Mouse (Mus musculus) embryonic facial prominence, embryonic 14.5 days (tissue): ENCODE measurements at regions not wholly inside any gene's neighbourhood (a gene's known extent, or its start where the extent isn't known, plus 50 kb on each side); places are given as distances from the start of the nearest gene placed in this dataset.

Source experiments
- ATAC-seq: fragments of 200-750 bp; cut with Nextera tagmentation; 2 replicates; pipeline ENCODE4 v1.8.0; 2017; ENCODE audit warnings: low read depth, moderate number of reproducible peaks, moderate TSS enrichment
- DNase-seq: peaks from one replicate; pipeline ENCODE4 v3.0.0-alpha.2; 2015; ENCODE audit warnings: low spot score
- H3K27ac ChIP-seq: fragments of 300-500 bp; sonication (generic); replicated peaks from 2 replicates; pipeline ENCODE4 v1.5.1; 2014; ENCODE audit warnings: low read depth, mild to moderate bottlenecking, low read length, moderate library complexity
- H3K27me3 ChIP-seq: fragments of 300-500 bp; sonication (generic); replicated peaks from 2 replicates; pipeline ENCODE4 v1.6.1; 2014; ENCODE audit warnings: low read length; ENCODE audit not compliant: control insufficient read depth, insufficient read depth
- H3K36me3 ChIP-seq: fragments of 300-500 bp; sonication (generic); 2 replicates; pipeline ENCODE4 v1.6.1; 2014; ENCODE audit warnings: low read length, mixed read lengths; ENCODE audit not compliant: control insufficient read depth, insufficient read depth
- H3K4me1 ChIP-seq: fragments of 300-500 bp; sonication (generic); 2 replicates; pipeline ENCODE4 v1.6.1; 2014; ENCODE audit warnings: antibody characterized with exemption, low read length; ENCODE audit not compliant: control insufficient read depth, insufficient read depth
- H3K4me2 ChIP-seq: fragments of 300-500 bp; sonication (generic); 2 replicates; pipeline ENCODE4 v1.6.1; 2014; ENCODE audit warnings: low read depth, mild to moderate bottlenecking, low read length, moderate library complexity, mixed read lengths
- H3K4me3 ChIP-seq: fragments of 300-500 bp; sonication (generic); 2 replicates; pipeline ENCODE4 v1.5.1; 2014; ENCODE audit warnings: low read depth, mild to moderate bottlenecking, low read length
- H3K9ac ChIP-seq: fragments of 300-500 bp; sonication (generic); 2 replicates; pipeline ENCODE4 v1.6.1; 2014; ENCODE audit warnings: low read depth, mild to moderate bottlenecking, low read length, moderate library complexity, mixed read lengths
- H3K9me3 ChIP-seq: fragments of 300-500 bp; sonication (generic); 2 replicates; pipeline ENCODE4 v1.6.1; 2016; ENCODE audit warnings: low read length; ENCODE audit not compliant: control insufficient read depth
- WGBS: fragments of 180-500 bp; shearing (Covaris S2); extraction: QIAGEN DNeasy Blood & Tissue Kit; methylation state at CpG from one replicate; pipeline ENCODE4 v1.1.7; 2014; 5-methylcytosine and 5-hydroxymethylcytosine counted together

DNA sequence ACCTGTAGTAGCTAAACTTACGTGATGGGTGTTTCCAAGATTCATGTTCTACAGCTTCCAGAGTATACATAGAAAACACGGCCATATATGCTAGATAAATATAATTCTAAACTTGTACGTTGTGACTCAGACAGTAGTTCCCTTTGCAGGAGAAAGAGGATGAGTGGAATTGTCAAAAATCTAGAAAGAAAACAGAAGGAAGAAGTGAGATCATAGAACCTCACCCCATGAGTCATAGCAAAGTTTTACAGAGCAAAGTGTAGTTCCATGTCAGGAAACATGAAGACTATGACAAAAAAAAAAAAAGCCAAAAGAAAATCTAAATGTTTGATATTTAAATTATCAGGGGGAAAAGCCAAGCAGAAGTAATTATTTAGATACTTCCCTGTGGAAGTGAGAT is 87.5 kb upstream of the Klf6 start:
- ATAC-seq (no peak), DNase-seq (no peak)
- H3K36me3 ChIP-seq: no peaks in the 10 kb centered on the region
- WGBS: 88% methylated on average over 3 of the region's 3 CpGs
- H3K9me3 ChIP-seq: no peaks in the 10 kb centered on the region
- H3K4me3 ChIP-seq: no peak overlapping the region
- H3K27ac ChIP-seq: no peak overlapping the region
- H3K27me3 ChIP-seq: no peaks in the 10 kb centered on the region
- H3K4me2 ChIP-seq: no peak overlapping the region
- H3K4me1 ChIP-seq: no peaks in the 10 kb centered on the region
- no peak overlapping the region for H3K9ac ChIP-seq

DNA sequence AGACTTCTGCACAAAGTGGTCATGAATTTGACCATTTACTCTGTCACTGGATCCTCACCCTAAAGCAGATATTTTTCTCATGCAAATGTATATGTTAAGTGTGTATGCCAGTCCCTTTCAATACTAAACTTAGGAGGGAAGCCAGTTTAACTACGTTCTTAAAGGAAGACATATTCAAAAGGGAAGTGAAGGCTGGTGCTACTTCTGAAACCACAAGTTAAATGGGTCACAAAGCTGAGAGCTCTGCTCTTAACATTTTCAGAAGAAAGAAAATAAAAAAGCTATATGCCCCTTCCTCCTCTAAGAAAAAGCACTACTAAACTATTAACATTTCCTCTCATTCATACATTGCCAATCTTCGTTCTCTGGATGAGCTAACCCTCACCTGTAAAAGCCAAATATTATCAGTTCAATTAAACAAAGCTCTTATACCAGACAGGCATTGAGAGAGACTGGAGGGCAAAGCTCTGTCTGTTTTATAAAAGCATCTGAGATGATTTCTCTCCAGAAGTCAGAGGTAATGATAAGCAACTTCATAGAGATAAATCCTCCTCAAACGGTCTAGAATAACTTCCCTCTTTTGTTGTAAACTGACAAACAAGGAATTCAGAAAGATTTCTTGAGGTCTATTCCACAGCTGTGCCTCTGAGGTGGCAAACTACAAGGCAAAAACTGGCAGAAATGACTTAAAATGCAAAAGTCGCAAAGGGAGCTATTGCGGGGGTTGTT is 82.7 kb upstream of the Klf6 start:
- no peaks in the 10 kb centered on the region for H3K36me3 ChIP-seq
- DNase-seq (no peak), ATAC-seq (no peak)
- no peaks in the 10 kb centered on the region for H3K27me3 ChIP-seq
- no peak overlapping the region for H3K4me3 ChIP-seq
- no peaks in the 10 kb centered on the region for H3K4me1 ChIP-seq
- no peaks in the 10 kb centered on the region for H3K9me3 ChIP-seq
- no peak overlapping the region for H3K9ac ChIP-seq
- WGBS: 73% methylated on average over 5 of the region's 5 CpGs
- no peak overlapping the region for H3K4me2 ChIP-seq
- H3K27ac ChIP-seq: no peak overlapping the region

DNA sequence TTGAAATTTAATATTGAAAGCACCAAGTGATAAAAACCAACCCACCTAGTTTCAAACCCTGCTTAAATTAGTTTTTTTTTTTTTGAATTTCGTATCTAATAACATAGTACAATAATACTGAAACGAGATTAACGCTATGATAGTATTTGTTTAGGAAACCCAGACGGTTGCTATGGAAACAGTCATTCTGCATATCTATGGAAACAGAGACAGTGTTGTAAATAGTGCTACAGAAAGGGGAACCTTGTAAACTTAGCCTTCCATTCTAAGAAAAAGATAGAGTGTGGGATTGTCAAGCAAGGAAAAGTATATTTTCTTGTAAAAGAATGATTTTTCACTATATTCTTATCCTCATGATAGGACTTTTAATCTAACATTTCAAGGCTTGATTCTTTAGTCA is 81.9 kb upstream of the Klf6 start:
- H3K9me3 ChIP-seq: no peaks in the 10 kb centered on the region
- no peak overlapping the region for H3K27ac ChIP-seq
- H3K9ac ChIP-seq: no peak overlapping the region
- no peaks in the 10 kb centered on the region for H3K4me1 ChIP-seq
- H3K4me2 ChIP-seq: no peak overlapping the region
- ATAC-seq (no peak), DNase-seq (peak; percentile 49)
- H3K4me3 ChIP-seq: no peak overlapping the region
- H3K27me3 ChIP-seq: no peaks in the 10 kb centered on the region
- no peaks in the 10 kb centered on the region for H3K36me3 ChIP-seq
- WGBS: 42% methylated on average over 4 of the region's 4 CpGs

DNA sequence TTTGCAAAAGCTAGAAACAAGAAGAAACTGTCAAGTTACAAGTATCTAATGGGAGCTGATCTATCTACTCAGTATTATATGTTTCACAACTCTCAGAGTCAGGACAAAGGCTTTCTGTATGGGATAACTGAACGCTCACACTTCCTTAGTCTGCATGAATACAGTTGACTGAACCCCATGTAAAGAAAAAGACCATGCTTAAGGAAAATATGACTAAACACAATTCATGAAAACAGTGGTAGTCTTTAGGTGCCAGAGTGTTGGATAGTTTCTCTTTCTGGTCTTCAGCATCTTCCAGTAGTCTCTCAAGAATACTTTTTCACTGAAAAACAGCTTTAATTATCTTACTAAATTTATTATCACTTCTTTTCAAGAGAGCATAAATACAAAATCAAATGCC is 78.7 kb upstream of the Klf6 start:
- H3K9ac ChIP-seq: no peak overlapping the region
- H3K4me1 ChIP-seq: no peaks in the 10 kb centered on the region
- DNase-seq: no peak
- no peak for ATAC-seq
- WGBS: 85% methylated on average over 1 of the region's 1 CpGs
- no peaks in the 10 kb centered on the region for H3K9me3 ChIP-seq
- H3K27ac ChIP-seq: no peak overlapping the region
- no peaks in the 10 kb centered on the region for H3K36me3 ChIP-seq
- H3K27me3 ChIP-seq: no peaks in the 10 kb centered on the region
- H3K4me2 ChIP-seq: no peak overlapping the region
- no peak overlapping the region for H3K4me3 ChIP-seq

DNA sequence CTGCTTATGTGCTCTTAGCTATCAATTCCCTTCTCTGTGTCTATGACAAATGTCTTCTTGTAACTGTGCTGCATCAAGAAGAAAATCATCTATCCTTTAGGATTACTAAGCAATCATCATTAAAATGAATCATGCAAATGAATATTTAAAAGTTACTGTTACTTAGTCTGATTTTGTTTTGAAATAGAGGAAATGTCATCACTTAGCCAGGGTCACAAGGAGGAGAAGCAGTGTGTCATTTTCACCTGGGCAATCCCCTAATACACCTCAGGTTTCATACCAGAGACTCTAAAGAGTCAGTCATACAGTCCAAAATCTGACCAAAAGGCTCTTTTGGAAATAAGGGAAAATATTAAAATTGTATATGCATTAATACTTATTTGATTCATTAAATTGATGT is 74.2 kb upstream of the Klf6 start:
- H3K36me3 ChIP-seq: no peaks in the 10 kb centered on the region
- H3K9ac ChIP-seq: no peak overlapping the region
- no peaks in the 10 kb centered on the region for H3K27me3 ChIP-seq
- no peak overlapping the region for H3K4me2 ChIP-seq
- DNase-seq (no peak), ATAC-seq (no peak)
- no peak overlapping the region for H3K4me3 ChIP-seq
- H3K9me3 ChIP-seq: no peaks in the 10 kb centered on the region
- H3K4me1 ChIP-seq: no peaks in the 10 kb centered on the region
- H3K27ac ChIP-seq: no peak overlapping the region

DNA sequence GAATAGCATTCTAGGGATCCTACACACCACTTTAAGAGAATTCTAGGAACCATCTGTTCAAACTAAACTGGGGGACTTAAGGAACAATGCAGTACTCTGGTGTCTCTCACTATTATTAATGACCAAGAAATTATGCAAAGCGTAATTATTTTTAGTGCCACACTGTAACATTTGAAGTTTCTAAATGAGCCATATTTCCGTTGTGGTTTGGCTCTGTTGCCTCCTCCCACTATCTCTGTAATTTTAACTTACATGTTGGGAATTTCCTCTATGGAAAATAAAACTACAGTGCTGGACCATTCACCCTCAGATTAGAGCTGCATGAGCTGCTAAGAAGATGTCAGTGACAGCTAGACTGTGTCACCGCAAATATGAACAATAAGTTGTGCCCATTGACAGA is 72.0 kb upstream of the Klf6 start:
- no peak overlapping the region for H3K27ac ChIP-seq
- DNase-seq (no peak), ATAC-seq (no peak)

DNA sequence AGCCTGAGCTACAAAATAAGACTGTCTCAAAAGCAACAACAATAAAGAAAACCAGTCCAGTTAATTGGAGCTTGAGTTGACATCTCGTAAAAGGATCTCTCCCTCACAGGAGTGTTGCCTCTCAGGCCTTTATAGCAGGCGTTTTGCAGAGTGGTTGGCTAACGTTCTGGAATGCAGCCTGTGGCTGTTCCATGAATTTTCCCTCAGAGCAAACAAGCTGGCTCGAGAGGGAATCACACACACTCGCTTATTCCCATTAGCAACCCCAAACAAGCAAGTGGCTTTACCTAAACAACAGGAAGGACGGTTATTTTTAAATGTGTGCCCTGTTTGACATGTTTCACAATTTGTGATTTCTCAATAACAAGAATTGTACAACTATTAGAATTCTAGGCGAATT is 59.2 kb upstream of the Klf6 start:
- Histone ChIP-seq H3K9me3 (no peaks in the 10 kb centered on the region), H3K4me2 (no peak overlapping the region), H3K36me3 (no peaks in the 10 kb centered on the region), H3K27ac (no peak overlapping the region), H3K9ac (no peak overlapping the region), H3K4me3 (no peak overlapping the region), H3K4me1 (no peaks in the 10 kb centered on the region), H3K27me3 (no peaks in the 10 kb centered on the region)
- DNase-seq: peak; percentile 34
- 32% methylated on average over 7 of the region's 7 CpGs for WGBS
- ATAC-seq: no peak

More for the DNA sequence above, 72.0 kb upstream of the Klf6 start:
- Histone ChIP-seq H3K9ac (no peak overlapping the region), H3K36me3 (no peaks in the 10 kb centered on the region), H3K4me2 (no peak overlapping the region), H3K9me3 (no peaks in the 10 kb centered on the region), H3K4me1 (no peaks in the 10 kb centered on the region), H3K27me3 (no peaks in the 10 kb centered on the region), H3K4me3 (no peak overlapping the region)
- 86% methylated on average over 3 of the region's 3 CpGs for WGBS

DNA sequence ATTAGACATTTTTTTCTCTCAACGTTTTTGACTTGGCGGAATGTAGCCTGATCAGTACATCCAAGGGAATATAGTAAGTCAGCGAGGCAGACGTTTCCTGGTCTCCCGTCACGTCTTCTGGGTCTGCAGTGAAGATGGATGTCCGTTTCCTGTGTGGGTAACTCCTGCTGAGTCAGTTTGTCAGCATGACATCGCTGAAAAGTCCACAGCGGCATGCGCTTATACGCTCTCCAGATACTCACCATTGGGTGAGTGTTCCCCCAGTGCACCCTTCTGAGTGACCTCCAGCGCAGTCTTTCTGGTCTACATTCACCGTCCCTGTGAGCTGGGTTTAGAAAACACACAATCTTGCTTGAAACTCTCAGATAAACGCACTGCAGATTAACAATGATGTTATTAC is 58.5 kb upstream of the Klf6 start:
- H3K9me3 ChIP-seq: no peaks in the 10 kb centered on the region
- H3K4me2 ChIP-seq: no peak overlapping the region
- H3K4me1 ChIP-seq: no peaks in the 10 kb centered on the region
- no peak for ATAC-seq
- no peak overlapping the region for H3K27ac ChIP-seq
- no peak for DNase-seq
- no peak overlapping the region for H3K9ac ChIP-seq
- H3K27me3 ChIP-seq: no peaks in the 10 kb centered on the region
- WGBS: 55% methylated on average over 14 of the region's 14 CpGs
- no peaks in the 10 kb centered on the region for H3K36me3 ChIP-seq
- H3K4me3 ChIP-seq: no peak overlapping the region

DNA sequence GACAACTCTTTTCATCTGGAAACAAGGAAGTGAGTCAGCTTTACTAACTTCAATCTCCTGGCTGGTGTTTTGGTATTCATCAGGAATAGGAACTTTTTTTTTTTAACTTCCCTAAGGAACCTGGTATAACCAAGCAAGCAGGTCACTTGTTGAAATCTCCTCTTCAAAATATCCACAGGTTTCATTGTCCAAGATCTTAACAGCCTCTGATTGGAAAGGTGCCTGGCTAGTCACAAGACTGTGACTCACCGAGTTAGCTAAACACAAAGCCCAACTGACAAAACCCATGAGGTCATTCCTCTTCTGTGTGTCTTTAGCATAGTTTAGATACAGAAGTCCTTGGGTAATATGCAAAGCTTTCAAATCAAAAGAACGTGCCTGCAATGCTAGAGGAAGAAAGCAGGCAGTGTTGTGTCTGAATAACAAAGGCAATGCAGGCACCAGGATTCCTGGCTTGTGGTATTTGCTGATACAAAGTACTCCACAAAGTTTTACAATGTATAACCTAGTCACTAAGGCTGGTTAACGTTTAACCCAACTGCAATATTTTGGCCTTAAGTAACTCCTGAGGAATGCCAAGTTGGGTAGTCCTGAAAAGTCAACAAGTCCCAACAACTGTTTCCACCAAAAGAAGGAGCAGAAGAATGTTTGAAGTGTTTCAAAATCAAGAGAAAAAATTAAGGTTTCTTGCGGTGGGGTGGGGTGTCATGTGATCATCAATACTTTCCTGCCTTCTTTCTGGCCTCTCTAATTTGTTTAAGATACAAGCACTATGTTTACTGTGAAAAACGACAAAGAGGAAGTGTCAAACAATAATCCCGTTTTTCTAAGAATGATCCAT is 57.5 kb upstream of the Klf6 start:
- Histone ChIP-seq H3K27ac (peak overlapping the region; percentile 46; the same call in 1 of the 2 replicates), H3K9ac (no peak overlapping the region), H3K27me3 (no peaks in the 10 kb centered on the region), H3K4me3 (no peak overlapping the region), H3K4me2 (no peak overlapping the region), H3K36me3 (no peaks in the 10 kb centered on the region), H3K4me1 (no peaks in the 10 kb centered on the region), H3K9me3 (no peaks in the 10 kb centered on the region)
- DNase-seq (peak; percentile 70), ATAC-seq (no peak)
- WGBS: 13% methylated on average over 6 of the region's 6 CpGs
